Mouse (Mus musculus) myocyte (in vitro differentiated cells): ENCODE measurements around the gene Tpo.

ENCODE experiments used
- E2F4 ChIP-seq: IDR thresholded peaks from one replicate; pipeline ENCODE4 v1.6.1; 2011; ENCODE audit warnings: mild to moderate bottlenecking, control low read depth, moderate library complexity; ENCODE audit not compliant: insufficient read depth
- MAX ChIP-seq: IDR thresholded peaks from one replicate; pipeline ENCODE4 v1.6.1; 2011; ENCODE audit warnings: low read depth, mild to moderate bottlenecking, control low read depth
- POLR2A ChIP-seq: IDR thresholded peaks from one replicate; pipeline ENCODE4 v1.6.1; 2011; ENCODE audit warnings: low read depth, mild to moderate bottlenecking, control low read depth, moderate library complexity; ENCODE audit not compliant: insufficient read length

DNA sequence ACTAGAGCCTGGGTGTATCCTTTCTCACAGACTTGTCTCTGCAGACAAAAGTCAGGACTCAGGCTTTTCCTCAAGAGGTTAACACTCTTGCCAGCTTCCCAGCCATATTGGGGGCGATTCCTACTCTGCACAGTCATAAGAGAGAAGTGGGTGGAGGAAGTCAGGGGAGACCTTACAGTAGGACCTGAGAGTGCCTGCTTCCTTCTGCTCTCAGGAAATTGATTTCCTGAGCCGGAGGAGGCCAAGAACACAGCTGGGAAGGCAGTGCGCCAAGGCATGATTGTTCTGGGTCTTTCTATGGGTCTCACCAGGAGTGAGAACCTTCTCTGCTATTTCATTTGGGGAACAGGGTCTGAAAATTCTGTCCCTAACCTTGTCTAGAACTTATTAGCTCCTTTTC lies 48.5 kb downstream of the Tpo start:
- TF ChIP-seq POLR2A = no peak
- TF ChIP-seq MAX = no peak
- no peak for TF ChIP-seq E2F4
